Mouse (Mus musculus): ENCODE data around the gene Plcl2.

- TF ChIP-seq POLR2A (IDR thresholded peaks at IDR 0.05; ENCODE audit: insufficient read depth, low read depth, low read length) (no peak), CTCF (IDR thresholded peaks at IDR 0.05; ENCODE audit: insufficient read depth, low read depth, low read length) (no peak)
These were observed 169.5 kb downstream of the Plcl2 start for GRCm38 (mm10) chr17:50678748-50679147.
